Mouse (Mus musculus) retina, postnatal 7 days (tissue): ENCODE measurements around the gene Gpc6.

Source experiments
- DNase-seq: peaks from one replicate; pipeline ENCODE4 v3.0.0-alpha.2; 2012; ENCODE audit warnings: low read depth, low spot score

The Gpc6 gene

GRCm38 (mm10) chr14:117451391-117451991, 526.4 kb downstream of the Gpc6 start:
- no peak for DNase-seq

- no peak for DNase-seq
Measured at GRCm38 (mm10) chr14:117452150-117452549, 527.0 kb downstream of the Gpc6 start.

- DNase-seq, result no peak
Measured at GRCm38 (mm10) chr14:117473378-117473777, 548.3 kb downstream of the Gpc6 start.

GRCm38 (mm10) chr14:117478879-117479278, 553.8 kb downstream of the Gpc6 start:
- DNase-seq, result no peak

GRCm38 (mm10) chr14:117487161-117487754, 562.1 kb downstream of the Gpc6 start:
- no peak for DNase-seq

- no peak for DNase-seq
Measured at GRCm38 (mm10) chr14:117490469-117490868, 565.4 kb downstream of the Gpc6 start.

GRCm38 (mm10) chr14:117495118-117495517, 570.0 kb downstream of the Gpc6 start:
- DNase-seq, result no peak

- no peak for DNase-seq
Measured at GRCm38 (mm10) chr14:117498785-117499184, 573.7 kb downstream of the Gpc6 start.

DNA sequence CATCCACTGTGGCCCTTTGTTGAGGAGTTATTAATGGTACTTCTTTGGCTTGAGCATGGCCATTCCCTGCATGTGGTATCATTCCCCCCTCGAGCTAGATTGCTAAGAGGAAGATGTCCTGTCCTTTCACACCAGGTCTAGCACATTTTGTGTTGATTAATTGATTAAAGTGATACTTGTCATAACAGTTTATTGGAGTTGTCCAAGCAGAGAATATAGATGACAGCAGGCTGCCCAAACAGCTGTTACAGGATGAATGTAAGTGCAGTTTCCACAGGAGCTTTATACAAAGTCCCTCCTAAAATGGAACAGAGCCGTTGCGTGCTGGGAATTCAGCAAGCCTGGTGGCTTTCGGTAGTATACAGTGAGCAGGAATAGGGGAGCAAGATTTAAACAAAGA, 574.2 kb downstream of the Gpc6 start:
- DNase-seq, result no peak

GRCm38 (mm10) chr14:117514829-117515228, 589.7 kb downstream of the Gpc6 start:
- DNase-seq, result no peak

DNA sequence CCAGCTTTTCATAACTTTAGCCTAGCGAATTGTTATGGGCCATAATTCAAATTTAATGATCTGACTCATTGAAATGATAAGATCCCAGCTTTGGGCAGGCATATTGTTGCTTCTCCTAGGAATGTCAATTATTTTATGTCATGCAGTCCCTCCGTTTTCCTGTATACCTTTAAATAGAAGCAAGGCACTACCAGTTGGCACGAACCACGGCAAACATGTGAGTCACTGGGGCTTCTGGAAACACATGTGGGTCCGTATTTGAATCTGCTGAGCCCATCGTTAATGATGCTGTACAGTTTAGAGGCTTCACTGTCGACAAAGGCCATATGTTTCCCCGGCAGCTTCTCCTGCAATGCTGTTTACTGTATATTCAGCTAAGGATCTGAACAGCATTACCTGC, 594.5 kb downstream of the Gpc6 start:
- no peak for DNase-seq

GRCm38 (mm10) chr14:117520706-117521105, 595.6 kb downstream of the Gpc6 start:
- no peak for DNase-seq

DNA sequence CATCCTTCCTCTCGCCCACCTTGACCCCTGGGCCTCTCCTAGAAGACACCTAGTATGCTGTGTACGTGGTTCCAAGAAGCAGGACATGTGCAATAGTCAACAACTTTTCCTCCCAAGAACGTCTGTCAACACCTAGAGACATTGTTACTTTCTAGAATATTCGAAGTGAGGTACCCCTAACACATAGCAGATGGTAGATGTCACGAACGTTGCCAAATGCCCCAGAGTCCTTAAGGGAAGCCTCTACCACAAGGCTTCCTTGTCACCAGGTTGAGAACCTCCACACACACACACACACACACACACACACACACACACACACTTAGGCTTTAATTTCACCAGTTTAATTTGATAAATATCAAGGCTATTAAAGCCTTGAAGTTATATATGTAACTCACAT, 600.0 kb downstream of the Gpc6 start:
- no peak for DNase-seq

- DNase-seq, result no peak
Measured at GRCm38 (mm10) chr14:117527053-117527452, 601.9 kb downstream of the Gpc6 start.

- DNase-seq, result no peak
Measured at GRCm38 (mm10) chr14:117529439-117529838, 604.3 kb downstream of the Gpc6 start.

DNA sequence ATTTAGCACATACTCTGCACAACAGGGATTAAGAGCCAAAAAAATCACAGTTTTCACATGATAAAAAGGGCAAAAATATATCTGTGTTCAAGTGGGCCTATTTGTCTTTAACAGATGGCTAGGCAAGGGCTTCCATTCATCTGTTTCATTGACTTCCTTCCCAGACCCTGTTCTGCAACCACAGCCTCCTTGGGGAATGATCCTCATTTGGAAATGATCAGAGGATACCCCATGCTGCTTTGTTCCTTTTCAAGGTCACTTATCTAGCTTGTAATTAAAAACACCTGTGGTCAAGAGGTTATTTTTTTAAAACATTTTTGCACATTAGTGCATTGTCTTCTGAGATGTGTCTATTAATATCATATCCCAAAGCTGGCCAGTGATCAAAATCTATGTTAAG, 627.7 kb downstream of the Gpc6 start:
- DNase-seq, result no peak

GRCm38 (mm10) chr14:117556715-117557320, 631.7 kb downstream of the Gpc6 start:
- DNase-seq, result no peak

- no peak for DNase-seq
Measured at GRCm38 (mm10) chr14:117562146-117562545, 637.0 kb downstream of the Gpc6 start.

GRCm38 (mm10) chr14:117569278-117569677, 644.2 kb downstream of the Gpc6 start:
- no peak for DNase-seq

GRCm38 (mm10) chr14:117572213-117572612, 647.1 kb downstream of the Gpc6 start:
- DNase-seq, result no peak

DNA sequence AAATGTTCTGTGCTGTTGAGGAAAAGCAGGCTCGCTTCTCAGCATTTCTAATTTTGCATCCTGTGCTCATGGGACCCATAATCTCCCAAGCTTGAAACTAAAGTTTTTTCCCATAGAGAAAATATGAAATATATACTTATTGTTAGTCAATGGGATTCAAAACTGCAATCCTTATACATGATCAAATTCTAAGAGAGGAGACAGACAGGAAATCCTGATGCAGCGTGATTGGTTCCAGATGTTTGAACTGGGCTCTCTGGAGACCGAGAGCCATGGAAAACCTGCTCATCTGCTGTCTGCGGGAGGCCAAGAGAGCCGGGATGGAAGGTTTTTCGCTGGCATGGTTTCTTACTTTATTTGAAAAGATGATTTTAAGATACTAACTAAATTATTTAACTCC, 649.1 kb downstream of the Gpc6 start:
- no peak for DNase-seq

DNA sequence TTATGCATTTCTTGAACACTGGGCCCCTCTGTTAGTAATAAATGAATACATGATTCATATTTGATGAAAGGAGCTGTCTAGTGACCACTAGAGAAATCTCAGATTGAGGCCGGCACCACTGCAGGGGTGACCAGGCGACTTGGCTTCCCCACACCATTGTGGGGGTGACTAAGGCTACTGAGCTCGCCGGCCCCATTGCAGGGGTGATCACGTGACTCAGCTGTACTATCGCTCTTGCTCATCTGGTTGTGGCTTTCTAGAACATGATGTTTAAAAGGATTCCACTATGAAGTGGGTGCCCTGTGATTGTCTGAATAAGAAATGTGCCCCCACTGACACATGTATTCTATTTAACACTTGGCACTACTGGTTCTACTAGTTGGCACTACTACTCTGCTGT, 656.6 kb downstream of the Gpc6 start:
- no peak for DNase-seq

DNA sequence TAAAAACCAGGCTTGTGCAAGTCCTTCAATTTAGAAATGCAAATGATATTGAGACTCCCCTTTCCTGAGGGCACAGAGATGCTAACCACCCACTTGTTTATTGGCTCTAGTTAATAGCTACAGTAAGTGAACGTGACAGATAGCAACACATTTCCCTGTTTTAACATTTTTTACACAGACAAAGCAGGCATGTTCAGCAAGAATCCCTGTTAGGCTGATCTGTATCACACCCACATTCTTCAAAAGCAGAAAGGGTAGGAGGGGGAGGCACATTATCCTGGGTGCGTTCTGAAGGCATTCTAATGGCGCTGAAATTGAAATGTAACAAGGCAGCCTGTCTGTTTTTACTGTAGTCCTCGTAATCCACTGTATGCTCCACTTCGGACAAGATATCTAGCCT, 674.6 kb downstream of the Gpc6 start:
- no peak for DNase-seq
